Mouse (Mus musculus) small intestine, adult 2 months (tissue): ENCODE data around the gene Fam53a. TPM values are rescaled to one million over a fixed set of nuclear protein-coding genes. Genes with fewer than 3 reads are reported as not detected.
A peak's percentile ranks its signal among the peaks of the same experiment; 100 is the strongest.

Experiments used
- H3K27ac ChIP-seq: fragments of 200-500 bp; 2 replicates; pipeline ENCODE4 v1.5.1; 2012; ENCODE audit warnings: low read depth, low read length, control low read depth, inconsistent platforms; ENCODE audit not compliant: insufficient read depth
- H3K27me3 ChIP-seq: fragments of 200-500 bp; 2 replicates; pipeline ENCODE4 v1.6.1; 2012; ENCODE audit warnings: mild to moderate bottlenecking, moderate library complexity, low read length, inconsistent platforms; ENCODE audit not compliant: control insufficient read depth, insufficient read depth
- H3K36me3 ChIP-seq: fragments of 200-500 bp; 2 replicates; pipeline ENCODE4 v1.6.1; 2012; ENCODE audit warnings: mild to moderate bottlenecking, low read length, control low read depth, inconsistent platforms; ENCODE audit not compliant: control insufficient read depth, insufficient read depth
- H3K4me1 ChIP-seq: fragments of 200-500 bp; 2 replicates; pipeline ENCODE4 v1.6.1; 2012; ENCODE audit warnings: low read length, inconsistent platforms, mixed read lengths; ENCODE audit not compliant: control insufficient read depth, insufficient read depth, insufficient read length
- H3K4me3 ChIP-seq: fragments of 200-500 bp; 2 replicates; pipeline ENCODE4 v1.5.1; 2012; ENCODE audit warnings: low read depth, mild to moderate bottlenecking, control low read depth, inconsistent platforms, low read length, moderate library complexity
- CTCF ChIP-seq: fragments of 200-500 bp; IDR thresholded peaks from 2 replicates; pipeline ENCODE4 v1.5.1; 2012; ENCODE audit warnings: low read depth, mild to moderate bottlenecking, control low read depth, inconsistent platforms, low read length, moderate library complexity, mixed read lengths; ENCODE audit not compliant: insufficient replicate concordance, insufficient read length; ENCODE audit errors: extremely low read depth
- POLR2A ChIP-seq: fragments of 200-500 bp; IDR thresholded peaks from 2 replicates; pipeline ENCODE4 v1.6.1; 2012; ENCODE audit warnings: low read depth, mild to moderate bottlenecking, control low read depth, inconsistent platforms, low read length, moderate library complexity
- WGBS: fragments of 180-500 bp; shearing (Covaris S2); methylation state at CpG from one replicate; pipeline ENCODE4 v1.1.7; 2018; 5-methylcytosine and 5-hydroxymethylcytosine counted together
- polyA plus RNA-seq: library from polyadenylated mRNA; depleted of rRNA; stranded (reverse); fragments of >200 nt; gene quantifications from 2 replicates; pipeline ENCODE4 v1.2.3, GENCODE M21; 2012

The Fam53a gene
- polyA plus RNA-seq, 1 experiment = 58.1 TPM

GRCm38 (mm10) chr5:33611795-33612194 lies 17.6 kb downstream of the Fam53a start:
- no peak overlapping the region for H3K4me3 ChIP-seq
- no peak overlapping the region for H3K27ac ChIP-seq
- no peaks in the 10 kb centered on the region for H3K27me3 ChIP-seq
- H3K4me1 ChIP-seq = no peaks in the 10 kb centered on the region
- H3K36me3 ChIP-seq = peaks cover 48% of the 10 kb centered on the region
- 85% methylated on average over 1 of the region's 1 CpGs for WGBS
- TF ChIP-seq POLR2A = no peak
- TF ChIP-seq CTCF = no peak

GRCm38 (mm10) chr5:33609226-33609625 lies 20.2 kb downstream of the Fam53a start:
- Histone ChIP-seq H3K27ac (no peak overlapping the region), H3K4me1 (no peaks in the 10 kb centered on the region), H3K27me3 (no peaks in the 10 kb centered on the region), H3K36me3 (peaks cover 49% of the 10 kb centered on the region), H3K4me3 (no peak overlapping the region)
- 88% methylated on average over 1 of the region's 1 CpGs for WGBS
- no peak for TF ChIP-seq CTCF
- no peak for TF ChIP-seq POLR2A

GRCm38 (mm10) chr5:33607434-33607833 lies 22.0 kb downstream of the Fam53a start:
- H3K27me3 ChIP-seq = no peaks in the 10 kb centered on the region
- H3K27ac ChIP-seq = no peak overlapping the region
- H3K4me1 ChIP-seq = no peaks in the 10 kb centered on the region
- H3K36me3 ChIP-seq = peaks cover 45% of the 10 kb centered on the region
- WGBS = 90% methylated on average over 15 of the region's 15 CpGs
- TF ChIP-seq CTCF = no peak
- TF ChIP-seq POLR2A = no peak
- H3K4me3 ChIP-seq = no peak overlapping the region

GRCm38 (mm10) chr5:33606631-33607030 lies 22.8 kb downstream of the Fam53a start:
- no peak overlapping the region for H3K4me3 ChIP-seq
- H3K27me3 ChIP-seq = no peaks in the 10 kb centered on the region
- 79% methylated on average over 7 of the region's 7 CpGs for whole genome bisulfite sequencing
- TF ChIP-seq POLR2A (no peak), CTCF (no peak)
- H3K27ac ChIP-seq = no peak overlapping the region
- H3K4me1 ChIP-seq = no peaks in the 10 kb centered on the region
- peaks cover 46% of the 10 kb centered on the region for H3K36me3 ChIP-seq

GRCm38 (mm10) chr5:33605314-33605713 lies 24.1 kb downstream of the Fam53a start:
- TF ChIP-seq POLR2A = no peak
- no peak for TF ChIP-seq CTCF
- Histone ChIP-seq H3K36me3 (peaks cover 49% of the 10 kb centered on the region), H3K27me3 (no peaks in the 10 kb centered on the region), H3K4me3 (no peak overlapping the region), H3K4me1 (no peaks in the 10 kb centered on the region), H3K27ac (no peak overlapping the region)
- 80% methylated on average over 5 of the region's 5 CpGs for WGBS

- Histone ChIP-seq H3K27me3 (no peaks in the 10 kb centered on the region), H3K27ac (no peak overlapping the region), H3K4me1 (no peaks in the 10 kb centered on the region), H3K4me3 (no peak overlapping the region), H3K36me3 (no peaks in the 10 kb centered on the region)
- WGBS = 35% methylated on average over 2 of the region's 2 CpGs
- TF ChIP-seq CTCF (peak; percentile 24; the same call in 1 of the 2 replicates), POLR2A (no peak)
Observed at GRCm38 (mm10) chr5:33593620-33594019, 35.8 kb downstream of the Fam53a start.

- whole genome bisulfite sequencing = 62% methylated on average over 5 of the region's 5 CpGs
- H3K36me3 ChIP-seq = no peaks in the 10 kb centered on the region
- TF ChIP-seq POLR2A (no peak), CTCF (peak; percentile 92)
- H3K4me3 ChIP-seq = no peak overlapping the region
- no peaks in the 10 kb centered on the region for H3K27me3 ChIP-seq
- no peaks in the 10 kb centered on the region for H3K4me1 ChIP-seq
- no peak overlapping the region for H3K27ac ChIP-seq
Observed at GRCm38 (mm10) chr5:33589221-33589888, 40.1 kb downstream of the Fam53a start.
